Mouse (Mus musculus) lung, embryonic 16.5 days (tissue): ENCODE results near the gene Tecpr1. TPM values are rescaled to one million over a fixed set of nuclear protein-coding genes. Genes with fewer than 3 reads are reported as not detected.

Experiments
- ATAC-seq: fragments of 200-750 bp; cut with Nextera tagmentation; 2 replicates; pipeline ENCODE4 v1.8.0; 2017; ENCODE audit warnings: low read depth, mild to moderate bottlenecking, moderate library complexity
- H3K27ac ChIP-seq: fragments of 300-500 bp; sonication (generic); 2 replicates; pipeline ENCODE4 v1.5.1; 2014; ENCODE audit warnings: mild to moderate bottlenecking, control low read depth, low read length
- H3K27me3 ChIP-seq: fragments of 300-500 bp; sonication (generic); 2 replicates; pipeline ENCODE4 v1.6.1; 2014; ENCODE audit warnings: low read depth, low read length, mixed read lengths; ENCODE audit not compliant: control insufficient read depth, insufficient read depth
- H3K36me3 ChIP-seq: fragments of 300-500 bp; sonication (generic); 2 replicates; pipeline ENCODE4 v1.6.1; 2014; ENCODE audit warnings: low read length; ENCODE audit not compliant: control insufficient read depth, insufficient read depth
- H3K4me1 ChIP-seq: fragments of 300-500 bp; sonication (generic); replicated peaks from 2 replicates; pipeline ENCODE4 v1.6.1; 2014; ENCODE audit warnings: low read length, mixed read lengths; ENCODE audit not compliant: control insufficient read depth, insufficient read depth
- H3K4me2 ChIP-seq: fragments of 300-500 bp; sonication (generic); 2 replicates; pipeline ENCODE4 v1.6.1; 2014; ENCODE audit warnings: low read depth, low read length, control low read depth
- H3K4me3 ChIP-seq: fragments of 300-500 bp; sonication (generic); 2 replicates; pipeline ENCODE4 v1.5.1; 2014; ENCODE audit warnings: mild to moderate bottlenecking, low read length, control low read depth
- H3K9ac ChIP-seq: fragments of 300-500 bp; sonication (generic); 2 replicates; pipeline ENCODE4 v1.6.1; 2014; ENCODE audit warnings: low read length, control low read depth
- H3K9me3 ChIP-seq: fragments of 300-500 bp; sonication (generic); 2 replicates; pipeline ENCODE4 v1.6.1; 2016; ENCODE audit warnings: low read length; ENCODE audit not compliant: control insufficient read depth
- WGBS: fragments of 180-500 bp; shearing (Covaris S2); extraction: QIAGEN DNeasy Blood & Tissue Kit; methylation state at CpG from one replicate; pipeline ENCODE4 v1.1.7; 2014; 5-methylcytosine and 5-hydroxymethylcytosine counted together
- polyA plus RNA-seq: library from polyadenylated mRNA; unstranded; fragments of >200 nt; fragmentation: Nextera tagmentation; extraction: Ambion mirVana; gene quantifications from 2 replicates; pipeline ENCODE4 v1.2.1, GENCODE M21; 2015

Gene Tecpr1
- polyA plus RNA-seq, 1 experiment from 2014 or later, result 28.4 TPM

GRCm38 (mm10) chr5:144261309-144261708 is 37.9 kb upstream of the Tecpr1 start:
- 74% methylated on average over 9 of the region's 9 CpGs for WGBS
- H3K4me3 ChIP-seq, result no peak overlapping the region
- peaks cover 56% of the 10 kb centered on the region for H3K4me1 ChIP-seq
- ATAC-seq, result no peak
- no peaks in the 10 kb centered on the region for H3K9me3 ChIP-seq
- no peak overlapping the region for H3K4me2 ChIP-seq
- peaks cover 20% of the 10 kb centered on the region for H3K36me3 ChIP-seq
- H3K9ac ChIP-seq, result no peak overlapping the region
- no peaks in the 10 kb centered on the region for H3K27me3 ChIP-seq
- H3K27ac ChIP-seq, result no peak overlapping the region

GRCm38 (mm10) chr5:144260464-144260863 is 37.0 kb upstream of the Tecpr1 start:
- 69% methylated on average over 8 of the region's 8 CpGs for WGBS
- H3K9ac ChIP-seq, result no peak overlapping the region
- H3K9me3 ChIP-seq, result no peaks in the 10 kb centered on the region
- peaks cover 17% of the 10 kb centered on the region for H3K36me3 ChIP-seq
- no peak for ATAC-seq
- peaks cover 56% of the 10 kb centered on the region for H3K4me1 ChIP-seq
- no peaks in the 10 kb centered on the region for H3K27me3 ChIP-seq
- no peak overlapping the region for H3K4me3 ChIP-seq
- H3K27ac ChIP-seq, result no peak overlapping the region
- H3K4me2 ChIP-seq, result no peak overlapping the region

- H3K4me1 ChIP-seq, result peaks cover 57% of the 10 kb centered on the region
- no peak overlapping the region; the same call in 1 of the 2 replicates for H3K27ac ChIP-seq
- peak overlapping the region; percentile 98 for H3K4me3 ChIP-seq
These were observed 35.8 kb upstream of the Tecpr1 start for GRCm38 (mm10) chr5:144259228-144259627.

DNA sequence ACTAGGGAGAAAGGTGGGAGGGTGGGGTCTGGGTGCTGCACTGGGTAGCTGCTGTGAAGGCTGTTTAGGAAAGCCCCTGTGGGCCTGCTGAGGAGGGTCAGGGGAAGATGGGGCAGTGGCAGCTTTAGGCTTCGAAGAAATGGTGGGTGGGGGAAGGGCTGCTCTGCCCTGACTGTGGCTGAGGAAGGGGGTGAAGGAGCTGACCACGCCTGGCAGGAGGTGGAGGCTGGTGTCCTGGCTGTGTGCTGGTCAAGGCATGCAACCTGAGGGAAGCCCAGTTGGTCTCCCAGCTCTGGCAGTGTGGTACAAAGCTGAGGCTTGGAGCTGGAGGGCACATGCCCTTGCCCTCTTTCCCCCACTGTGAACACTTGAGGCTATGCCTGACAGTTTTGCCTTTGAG is 35.3 kb upstream of the Tecpr1 start:
- Histone ChIP-seq H3K36me3 (peaks cover 6% of the 10 kb centered on the region; the same call in 1 of the 2 replicates), H3K27ac (peak overlapping the region; percentile 98; the same call in 1 of the 2 replicates), H3K4me1 (peaks cover 59% of the 10 kb centered on the region), H3K9ac (peak overlapping the region; percentile 98), H3K9me3 (no peaks in the 10 kb centered on the region), H3K4me2 (peak overlapping the region; percentile 89), H3K27me3 (no peaks in the 10 kb centered on the region), H3K4me3 (peak overlapping the region; percentile 98)
- WGBS, result 12% methylated on average over 2 of the region's 2 CpGs
- ATAC-seq, result no peak

More at GRCm38 (mm10) chr5:144259228-144259627, 35.8 kb upstream of the Tecpr1 start:
- no peaks in the 10 kb centered on the region for H3K9me3 ChIP-seq
- H3K27me3 ChIP-seq, result no peaks in the 10 kb centered on the region
- H3K36me3 ChIP-seq, result peaks cover 7% of the 10 kb centered on the region
- H3K4me2 ChIP-seq, result peak overlapping the region; percentile 89; the same call in 1 of the 2 replicates
- H3K9ac ChIP-seq, result peak overlapping the region; percentile 30; the same call in 1 of the 2 replicates
- no peak for ATAC-seq
- 51% methylated on average over 6 of the region's 6 CpGs for WGBS

GRCm38 (mm10) chr5:144258131-144258611 is 34.8 kb upstream of the Tecpr1 start:
- H3K9me3 ChIP-seq, result no peaks in the 10 kb centered on the region
- peak overlapping the region; percentile 98 for H3K4me3 ChIP-seq
- H3K36me3 ChIP-seq, result peaks cover 6% of the 10 kb centered on the region; the same call in 1 of the 2 replicates
- peak overlapping the region; percentile 89 for H3K4me2 ChIP-seq
- peak overlapping the region; percentile 98 for H3K27ac ChIP-seq
- 12% methylated on average over 14 of the region's 14 CpGs for WGBS
- peak; percentile 12 for ATAC-seq
- H3K4me1 ChIP-seq, result peaks cover 59% of the 10 kb centered on the region
- peak overlapping the region; percentile 98 for H3K9ac ChIP-seq
- no peaks in the 10 kb centered on the region for H3K27me3 ChIP-seq

DNA sequence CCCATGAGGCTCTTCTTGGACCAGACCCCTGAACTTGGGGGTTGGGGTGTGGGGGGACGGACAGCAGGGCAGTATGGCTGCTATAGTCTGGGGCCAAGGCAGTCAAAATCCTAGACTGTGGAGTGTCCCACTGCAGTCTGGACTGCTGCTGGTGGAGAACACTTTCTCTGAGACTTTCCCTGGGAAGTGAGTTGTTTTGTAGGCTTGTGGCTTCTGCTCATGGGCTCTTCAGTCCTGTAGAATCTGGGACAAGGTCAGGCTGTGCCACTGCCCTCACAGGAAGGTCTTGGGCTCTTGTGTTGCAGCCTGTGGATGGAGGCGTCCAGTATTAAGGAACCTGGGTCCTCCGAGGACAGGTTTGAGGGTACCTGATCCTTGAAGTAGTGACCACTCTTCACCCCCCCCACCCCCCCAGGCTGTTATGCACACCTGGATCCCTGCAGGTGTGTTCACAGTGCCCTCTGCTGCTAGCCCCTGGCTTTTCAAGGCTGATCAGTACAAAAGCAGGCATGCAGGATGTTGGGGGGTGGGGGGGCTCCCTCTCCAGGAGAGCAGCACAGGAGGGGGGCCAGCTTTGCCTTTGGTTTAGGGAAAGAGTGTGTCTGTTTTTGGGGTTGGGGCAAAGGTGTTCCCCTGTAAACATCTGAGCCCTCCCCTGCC is 34.2 kb upstream of the Tecpr1 start:
- WGBS, result 54% methylated on average over 3 of the region's 3 CpGs
- Histone ChIP-seq H3K4me1 (peaks cover 59% of the 10 kb centered on the region), H3K4me3 (peak overlapping the region; percentile 98), H3K27ac (peak overlapping the region; percentile 98), H3K9ac (peak overlapping the region; percentile 98), H3K27me3 (no peaks in the 10 kb centered on the region), H3K4me2 (peak overlapping the region; percentile 89), H3K36me3 (peaks cover 6% of the 10 kb centered on the region; the same call in 1 of the 2 replicates), H3K9me3 (no peaks in the 10 kb centered on the region)
- ATAC-seq, result no peak

DNA sequence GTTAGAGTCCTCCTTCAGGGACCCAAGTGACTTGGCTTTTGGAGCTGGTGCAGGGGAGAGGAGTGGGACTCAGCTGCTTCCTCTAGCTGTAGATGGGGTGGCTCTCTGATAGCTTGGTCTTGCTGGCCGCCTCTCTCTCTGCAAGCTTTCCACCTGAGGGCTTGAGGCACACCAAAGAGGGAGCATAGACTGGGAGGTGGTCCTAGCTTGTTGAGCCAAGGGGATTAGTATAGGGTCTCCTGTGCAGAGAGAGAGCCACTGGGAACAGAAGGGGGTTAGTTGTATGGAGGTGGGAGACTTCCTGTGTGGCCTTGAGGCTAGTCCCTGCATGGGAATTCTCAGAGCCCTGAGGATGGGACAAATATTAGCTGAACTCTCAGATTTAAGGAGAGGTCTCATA is 33.5 kb upstream of the Tecpr1 start:
- Histone ChIP-seq H3K27ac (peak overlapping the region; percentile 98), H3K27me3 (no peaks in the 10 kb centered on the region), H3K9me3 (no peaks in the 10 kb centered on the region), H3K4me3 (peak overlapping the region; percentile 98), H3K4me2 (peak overlapping the region; percentile 89), H3K4me1 (peaks cover 54% of the 10 kb centered on the region), H3K36me3 (peaks cover 6% of the 10 kb centered on the region; the same call in 1 of the 2 replicates), H3K9ac (peak overlapping the region; percentile 98)
- 19% methylated on average over 1 of the region's 1 CpGs for WGBS
- no peak for ATAC-seq

DNA sequence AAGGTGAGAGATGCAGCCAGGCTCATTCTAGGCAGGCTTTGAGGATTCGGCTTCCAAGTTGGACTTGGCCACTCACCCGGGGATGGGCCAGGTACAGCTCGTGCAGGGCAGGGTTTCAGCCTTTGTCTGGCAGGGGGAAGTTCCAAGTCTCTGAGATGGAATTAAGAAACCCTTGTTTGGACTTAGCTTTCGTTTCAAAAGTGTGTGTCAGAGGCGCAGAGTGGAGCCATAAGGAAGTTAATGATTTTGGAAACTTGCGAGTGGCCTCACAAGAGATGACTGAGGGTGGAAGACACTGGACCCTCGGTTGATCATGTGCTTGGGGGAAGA is 33.1 kb upstream of the Tecpr1 start:
- 8% methylated on average over 7 of the region's 7 CpGs for WGBS
- Histone ChIP-seq H3K4me2 (peak overlapping the region; percentile 89), H3K27me3 (no peaks in the 10 kb centered on the region), H3K9ac (peak overlapping the region; percentile 98), H3K4me3 (peak overlapping the region; percentile 98), H3K27ac (peak overlapping the region; percentile 98), H3K36me3 (peaks cover 6% of the 10 kb centered on the region; the same call in 1 of the 2 replicates), H3K4me1 (peaks cover 50% of the 10 kb centered on the region), H3K9me3 (no peaks in the 10 kb centered on the region)
- no peak for ATAC-seq

GRCm38 (mm10) chr5:144255632-144256540 is 32.5 kb upstream of the Tecpr1 start:
- Histone ChIP-seq H3K4me1 (peaks cover 45% of the 10 kb centered on the region), H3K9ac (peak overlapping the region; percentile 98), H3K9me3 (no peaks in the 10 kb centered on the region), H3K27me3 (no peaks in the 10 kb centered on the region), H3K27ac (peak overlapping the region; percentile 98), H3K4me3 (peak overlapping the region; percentile 98), H3K36me3 (peaks cover 2% of the 10 kb centered on the region; the same call in 1 of the 2 replicates), H3K4me2 (peak overlapping the region; percentile 89)
- peak; percentile 49 for ATAC-seq
- WGBS, result under 1% methylated on average over 40 of the region's 40 CpGs
